Mouse (Mus musculus) cerebellum, adult 11 months (tissue): ENCODE measurements around the gene Iqsec3.
A peak's percentile ranks its signal among the peaks of the same experiment; 100 is the strongest.

Source experiments
- DNase-seq: peaks from one replicate; pipeline ENCODE4 v3.0.0; 2022

Gene Iqsec3

DNA sequence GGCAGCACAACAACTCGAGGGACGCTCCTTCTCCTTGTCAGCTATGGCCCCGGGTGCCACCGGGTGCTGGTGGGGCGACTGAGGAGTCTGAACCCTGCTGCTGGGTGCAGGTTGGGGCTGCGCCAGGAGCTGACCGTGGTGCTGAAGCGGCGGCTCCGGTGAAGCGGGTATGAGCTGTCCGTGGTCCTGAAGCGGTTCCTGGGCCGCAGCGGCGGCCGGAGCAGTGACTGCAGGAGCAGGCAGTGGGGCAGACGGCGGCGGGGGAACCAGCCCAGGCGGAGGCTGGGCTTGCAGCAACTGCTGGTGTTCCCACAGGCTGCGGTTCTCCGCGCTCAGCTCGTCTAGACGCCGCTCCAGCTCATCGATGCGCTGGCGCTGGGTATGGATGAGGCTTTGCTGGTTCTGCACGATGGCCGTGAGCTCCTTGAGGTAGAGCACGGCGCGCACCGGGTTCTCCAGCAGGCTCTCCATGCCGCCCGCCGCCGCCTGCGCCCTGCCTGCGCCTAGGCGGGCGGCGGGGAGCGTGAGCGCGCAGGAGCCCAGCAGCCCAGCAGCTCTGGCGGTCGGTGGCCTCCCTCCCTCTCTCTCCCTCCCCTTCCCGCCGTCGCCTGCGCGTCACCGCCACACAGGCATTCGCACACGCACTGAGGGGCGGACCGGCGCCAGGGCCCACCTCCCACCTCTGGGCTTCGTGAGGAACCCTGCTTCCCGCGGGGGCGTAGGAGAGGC is at the start of gene Iqsec3:
Gene Iqsec3, minus strand, starts transcription at position 586 of the 729 bp plus-strand sequence.
- peak; percentile 29 for DNase-seq

- DNase-seq, result no peak
These were observed 48.7 kb upstream of the Iqsec3 start for GRCm38 (mm10) chr6:121522106-121522705.

GRCm38 (mm10) chr6:121521030-121521429 is 47.6 kb upstream of the Iqsec3 start:
- no peak for DNase-seq

DNA sequence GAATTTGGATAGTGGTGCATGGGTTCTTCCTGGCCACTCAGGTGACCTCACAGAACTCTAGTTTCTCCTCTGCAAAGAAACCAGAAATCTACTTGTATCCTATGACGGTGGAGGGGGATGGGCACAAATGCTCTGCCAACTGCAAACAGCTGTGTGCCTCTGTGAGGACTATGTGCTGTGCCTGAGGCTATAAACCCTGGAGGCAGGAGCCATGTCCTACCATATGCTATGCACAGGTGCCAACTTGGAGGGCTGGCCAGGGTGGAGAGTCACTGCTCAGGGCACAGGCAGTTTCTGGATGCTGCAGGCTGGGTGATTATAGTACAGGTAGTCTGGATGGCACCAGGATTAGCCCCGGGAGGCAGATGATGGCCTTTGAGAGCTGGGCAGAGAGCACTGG is 46.4 kb upstream of the Iqsec3 start:
- no peak for DNase-seq

- no peak for DNase-seq
These were observed 45.9 kb upstream of the Iqsec3 start for GRCm38 (mm10) chr6:121519266-121519810.

GRCm38 (mm10) chr6:121517726-121518125 is 44.2 kb upstream of the Iqsec3 start:
- no peak for DNase-seq

GRCm38 (mm10) chr6:121510381-121510780 is 36.9 kb upstream of the Iqsec3 start:
- no peak for DNase-seq

DNA sequence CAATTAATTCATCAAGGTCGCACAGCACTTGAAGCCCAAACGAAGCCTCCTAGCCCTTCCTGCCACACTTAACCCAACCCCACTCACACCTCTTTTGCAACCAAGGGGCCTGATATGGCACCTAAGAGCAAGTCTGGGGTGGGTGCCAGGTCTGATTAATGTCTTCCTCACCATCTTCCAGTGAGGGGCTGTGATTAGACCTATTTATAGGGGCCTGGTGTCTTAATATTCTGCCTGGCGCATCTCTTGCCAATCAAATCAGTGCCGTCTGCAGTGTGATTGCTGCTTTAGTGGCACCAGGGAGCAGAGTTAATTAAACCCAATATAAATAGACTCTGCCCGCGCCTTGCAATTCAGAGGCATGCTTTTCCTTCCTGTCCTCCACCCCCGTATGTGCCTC is 36.4 kb upstream of the Iqsec3 start:
- DNase-seq, result no peak

GRCm38 (mm10) chr6:121508266-121508665 is 34.8 kb upstream of the Iqsec3 start:
- no peak for DNase-seq

DNA sequence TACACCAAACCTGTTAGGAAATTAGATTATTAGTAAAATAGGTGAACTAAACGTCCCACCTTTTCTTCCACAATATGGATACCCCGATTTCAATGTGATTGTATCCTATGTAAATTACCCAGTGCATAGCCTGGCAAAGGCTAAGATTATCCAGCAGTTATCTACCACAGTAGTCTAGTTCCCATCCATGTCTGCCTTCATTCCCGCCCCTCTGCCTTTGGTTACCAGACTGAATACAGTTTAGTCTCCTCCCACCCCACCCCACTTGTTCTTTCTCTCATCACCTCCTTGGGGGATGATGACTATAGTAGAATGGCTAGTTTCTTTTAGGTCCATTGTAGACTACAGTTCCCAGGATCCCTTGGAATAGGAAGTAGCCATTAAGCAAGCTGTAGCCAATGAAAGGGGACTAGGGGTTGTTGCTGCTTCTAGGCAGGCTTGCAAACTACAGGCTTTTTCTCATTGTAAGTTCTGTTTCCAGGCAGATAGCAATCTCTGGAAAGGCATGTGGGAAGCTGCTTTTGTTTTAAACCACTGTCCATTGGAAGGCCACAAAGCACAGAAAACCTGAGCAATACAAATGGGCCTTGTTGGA is 27.7 kb upstream of the Iqsec3 start:
- no peak for DNase-seq

GRCm38 (mm10) chr6:121499856-121500255 is 26.4 kb upstream of the Iqsec3 start:
- DNase-seq, result no peak

GRCm38 (mm10) chr6:121498819-121499535 is 25.5 kb upstream of the Iqsec3 start:
- no peak for DNase-seq

GRCm38 (mm10) chr6:121495606-121496005 is 22.1 kb upstream of the Iqsec3 start:
- no peak for DNase-seq

- DNase-seq, result no peak
These were observed 21.5 kb upstream of the Iqsec3 start for GRCm38 (mm10) chr6:121495026-121495425.

DNA sequence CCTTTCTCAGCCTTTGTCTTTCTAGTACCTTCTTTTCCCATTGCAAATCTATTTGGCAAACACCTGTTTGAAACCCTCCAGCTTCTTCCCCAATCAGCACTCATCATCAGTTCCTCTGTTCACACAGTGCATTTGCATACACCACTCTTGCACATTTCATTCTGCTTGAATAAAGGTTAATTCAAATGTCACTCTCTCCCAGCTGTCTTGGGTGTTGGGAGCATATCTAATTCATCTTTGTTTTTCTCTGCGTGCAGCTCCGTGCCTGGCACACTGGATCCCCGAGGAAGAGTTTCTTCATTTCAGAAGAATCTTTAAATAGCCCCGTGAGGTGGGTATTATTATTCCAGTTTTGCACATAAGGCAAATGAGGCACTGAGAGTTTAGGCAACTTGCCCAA is 20.8 kb upstream of the Iqsec3 start:
- DNase-seq, result no peak

- DNase-seq, result no peak
These were observed 17.9 kb upstream of the Iqsec3 start for GRCm38 (mm10) chr6:121491339-121491738.

DNA sequence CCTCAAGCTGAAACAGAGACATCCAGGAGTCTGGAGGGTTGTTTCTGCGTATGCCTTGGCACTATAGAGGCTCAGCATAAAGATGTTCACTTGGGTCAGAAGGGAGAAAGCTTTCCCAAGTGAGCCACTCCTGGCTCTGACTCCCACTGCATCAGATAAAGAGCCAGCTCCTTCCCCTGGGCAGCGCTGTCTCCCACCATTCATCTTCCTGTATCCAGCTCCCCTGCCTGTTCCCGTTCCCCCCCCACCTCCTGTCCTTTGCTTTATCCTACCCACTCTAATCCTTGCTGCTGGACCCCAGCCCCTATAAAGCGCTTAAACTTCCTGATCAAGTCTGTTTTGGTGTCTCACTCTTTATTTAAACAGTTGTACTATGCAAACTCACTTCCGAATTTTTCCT is 1.2 kb downstream of the Iqsec3 start:
- no peak for DNase-seq

DNA sequence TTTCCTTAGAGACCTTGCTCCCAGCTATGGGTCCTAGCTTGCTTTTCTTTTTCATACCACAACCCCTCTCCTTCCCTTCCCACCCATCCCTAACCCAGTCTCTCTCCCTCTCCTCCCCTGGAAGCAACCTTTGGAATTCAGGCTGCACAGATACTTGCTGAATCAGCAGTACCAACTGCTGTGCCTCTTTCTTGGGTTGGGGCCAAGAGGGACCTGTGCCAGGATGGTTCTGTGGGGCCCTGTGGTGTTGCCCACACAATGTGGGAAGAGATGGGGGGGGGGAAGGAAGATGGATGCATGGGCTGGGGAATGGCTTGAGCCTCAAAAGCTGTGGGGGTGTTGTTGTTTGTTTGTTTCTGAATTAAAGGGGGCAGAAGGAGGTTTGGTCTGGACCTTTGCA is 5.2 kb downstream of the Iqsec3 start:
- DNase-seq, result no peak

GRCm38 (mm10) chr6:121462628-121463340 is 10.7 kb downstream of the Iqsec3 start:
- no peak for DNase-seq

GRCm38 (mm10) chr6:121457381-121457780 is 16.1 kb downstream of the Iqsec3 start:
- DNase-seq, result no peak

DNA sequence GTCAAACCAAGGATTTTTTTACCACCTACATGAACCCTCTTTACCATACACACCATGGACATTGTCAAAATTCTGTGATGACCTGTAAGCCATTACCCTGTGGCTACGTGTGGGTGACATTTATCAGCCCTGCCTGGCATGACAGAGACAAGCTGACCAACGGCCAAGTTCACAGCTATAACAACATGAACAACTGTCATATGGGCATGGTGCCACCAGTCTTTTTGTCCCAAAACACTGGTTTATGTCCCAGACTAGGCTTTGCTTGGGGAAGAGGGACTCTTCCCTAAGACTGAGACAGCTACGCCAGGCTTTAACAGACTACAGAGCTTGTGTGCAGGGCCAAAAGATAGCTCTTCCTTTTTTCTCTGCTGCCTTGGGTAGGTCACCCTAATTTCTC is 16.8 kb downstream of the Iqsec3 start:
- no peak for DNase-seq
